Mouse (Mus musculus) G1E (cell line): ENCODE measurements around the gene Itih4. TPM values are rescaled to one million over a fixed set of nuclear protein-coding genes. Genes with fewer than 3 reads are reported as not detected.
A peak's percentile ranks its signal among the peaks of the same experiment; 100 is the strongest.

Experiments used
- ATAC-seq: 2 replicates; pipeline ENCODE4 v1.8.0; 2016; ENCODE audit warnings: mild to moderate bottlenecking; ENCODE audit not compliant: insufficient number of reproducible peaks, poor library complexity, low FRiP score, severe bottlenecking; ENCODE audit errors: extremely low read depth
- DNase-seq: peaks from one replicate; pipeline ENCODE4 v3.0.0; 2012; ENCODE audit warnings: low spot score
- H3K27me3 ChIP-seq: 2 replicates; pipeline ENCODE4 v1.6.1; 2012; ENCODE audit warnings: mild to moderate bottlenecking, low read length, inconsistent platforms; ENCODE audit not compliant: insufficient read depth
- H3K36me3 ChIP-seq: replicated peaks from 2 replicates; pipeline ENCODE3; 2012; ENCODE audit warnings: mild to moderate bottlenecking, inconsistent platforms
- H3K4me1 ChIP-seq: 2 replicates; pipeline ENCODE4 v1.6.1; 2012; ENCODE audit warnings: low read depth, low read length, inconsistent platforms, mixed read lengths; ENCODE audit not compliant: insufficient read depth
- H3K4me3 ChIP-seq: 2 replicates; pipeline ENCODE4 v1.5.1; 2012; ENCODE audit warnings: low read depth, mild to moderate bottlenecking, inconsistent platforms, low read length, moderate library complexity, mixed read lengths
- H3K9me3 ChIP-seq: replicated peaks from 2 replicates; pipeline ENCODE4 v1.6.1; 2012; ENCODE audit warnings: inconsistent platforms
- CTCF ChIP-seq: IDR thresholded peaks from 2 replicates; pipeline ENCODE4 v1.5.1; 2012; ENCODE audit warnings: low read depth, low read length, inconsistent platforms, mixed read lengths
- GATA1 ChIP-seq: IDR thresholded peaks from 2 replicates; pipeline ENCODE4 v1.6.1; 2012; ENCODE audit warnings: borderline replicate concordance, low read length, inconsistent platforms, mixed read lengths
- GATA2 ChIP-seq: IDR thresholded peaks from 2 replicates; pipeline ENCODE4 v1.6.1; 2012; ENCODE audit warnings: low read depth, low read length, inconsistent platforms, borderline replicate concordance
- POLR2AphosphoS5 ChIP-seq: IDR thresholded peaks from 2 replicates; pipeline ENCODE4 v1.6.1; 2012; ENCODE audit warnings: low read depth, low read length, inconsistent platforms; ENCODE audit not compliant: insufficient replicate concordance
- TAL1 ChIP-seq: conservative IDR thresholded peaks from 2 replicates; pipeline ENCODE4 v1.6.1; 2012; ENCODE audit warnings: low read depth, low read length, inconsistent platforms, mixed read lengths
- polyA plus RNA-seq: library from polyadenylated mRNA; stranded (reverse); fragments of >175 nt; gene quantifications from 2 replicates; pipeline ENCODE4 v1.2.3, GENCODE M21; 2012
- total RNA-seq, 2 experiments: library from RNA; stranded (forward) in 1 of 2; stranded (reverse) in 1 of 2; fragments of 200-1000 nt in 1 of 2; fragments of >200 nt in 1 of 2; fragmentation: Nextera tagmentation in 1 of 2; gene quantifications; 2 replicates each; pipeline ENCODE4 v1.2.3; 2014 to 2017

Itih4 gene
- total and polyA plus RNA-seq, 3 experiments, result 0.11 TPM; not detected in 2

DNA sequence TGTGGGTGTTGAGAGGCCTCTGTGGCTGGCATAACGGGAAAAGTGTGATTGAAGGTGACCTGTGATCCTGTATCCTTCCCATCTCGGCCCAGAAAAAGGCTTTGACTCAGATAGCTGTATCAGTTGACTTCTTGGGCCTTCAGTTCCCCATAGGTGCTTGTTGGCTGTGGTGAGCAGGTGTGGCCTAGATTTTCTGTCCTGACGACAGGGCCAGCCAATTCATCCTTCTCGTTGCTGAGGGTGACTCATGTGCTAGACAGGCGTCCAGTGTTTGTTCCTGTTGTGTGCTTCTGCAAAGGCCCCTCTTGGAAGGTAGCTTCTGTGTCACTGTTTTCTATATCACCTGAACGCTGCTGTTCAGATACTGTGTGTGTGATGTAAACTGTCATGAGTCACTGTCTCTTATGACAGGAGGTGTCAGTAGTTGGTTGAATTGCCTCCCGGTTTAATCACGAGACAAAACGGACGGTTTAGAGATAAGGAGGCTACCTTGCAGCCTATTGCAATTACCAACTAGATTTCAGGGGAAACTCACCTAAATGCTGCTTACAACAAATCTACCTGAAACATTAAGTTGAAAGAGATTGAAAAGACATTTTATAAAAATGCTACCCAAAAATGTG is 29.3 kb upstream of the Itih4 start:
- peak; percentile 58; the same call in 1 of the 2 replicates for ATAC-seq
- H3K36me3 ChIP-seq, result peaks cover 12% of the 10 kb centered on the region
- H3K4me3 ChIP-seq, result no peak overlapping the region
- no peak for DNase-seq
- no peaks in the 10 kb centered on the region for H3K9me3 ChIP-seq
- TF ChIP-seq CTCF (no peak), POLR2AphosphoS5 (no peak), TAL1 (no peak), GATA2 (no peak), GATA1 (no peak)
- H3K4me1 ChIP-seq, result peaks cover 12% of the 10 kb centered on the region
- peaks cover 2% of the 10 kb centered on the region; the same call in 1 of the 2 replicates for H3K27me3 ChIP-seq

DNA sequence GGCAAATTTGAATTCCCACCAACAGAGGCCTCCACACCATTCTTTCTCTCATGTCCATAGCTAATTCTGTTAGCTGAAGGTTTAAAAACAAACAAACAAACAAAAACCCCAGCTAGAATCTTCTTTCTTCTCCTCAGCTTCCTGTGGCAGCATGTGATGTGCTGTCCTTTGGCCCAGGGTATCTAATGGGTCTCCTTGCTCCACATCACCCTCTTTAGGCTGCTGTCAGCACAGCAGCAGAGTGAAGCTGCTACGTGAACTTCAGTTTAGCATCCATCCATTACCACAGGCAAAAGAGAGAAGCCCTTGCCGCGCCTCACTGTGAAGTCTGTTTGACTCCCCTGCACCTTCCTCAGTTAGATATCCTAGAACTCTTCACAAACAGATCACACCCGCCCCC is 28.3 kb upstream of the Itih4 start:
- Histone ChIP-seq H3K9me3 (no peaks in the 10 kb centered on the region), H3K4me1 (peaks cover 12% of the 10 kb centered on the region), H3K27me3 (peaks cover 2% of the 10 kb centered on the region; the same call in 1 of the 2 replicates), H3K4me3 (no peak overlapping the region), H3K36me3 (peaks cover 13% of the 10 kb centered on the region)
- TF ChIP-seq GATA1 (no peak), TAL1 (no peak), POLR2AphosphoS5 (no peak)
- 0 out of 2 replicates have a peak, but pooled peaks have one; percentile 22 for ATAC-seq
- no peak for DNase-seq

DNA sequence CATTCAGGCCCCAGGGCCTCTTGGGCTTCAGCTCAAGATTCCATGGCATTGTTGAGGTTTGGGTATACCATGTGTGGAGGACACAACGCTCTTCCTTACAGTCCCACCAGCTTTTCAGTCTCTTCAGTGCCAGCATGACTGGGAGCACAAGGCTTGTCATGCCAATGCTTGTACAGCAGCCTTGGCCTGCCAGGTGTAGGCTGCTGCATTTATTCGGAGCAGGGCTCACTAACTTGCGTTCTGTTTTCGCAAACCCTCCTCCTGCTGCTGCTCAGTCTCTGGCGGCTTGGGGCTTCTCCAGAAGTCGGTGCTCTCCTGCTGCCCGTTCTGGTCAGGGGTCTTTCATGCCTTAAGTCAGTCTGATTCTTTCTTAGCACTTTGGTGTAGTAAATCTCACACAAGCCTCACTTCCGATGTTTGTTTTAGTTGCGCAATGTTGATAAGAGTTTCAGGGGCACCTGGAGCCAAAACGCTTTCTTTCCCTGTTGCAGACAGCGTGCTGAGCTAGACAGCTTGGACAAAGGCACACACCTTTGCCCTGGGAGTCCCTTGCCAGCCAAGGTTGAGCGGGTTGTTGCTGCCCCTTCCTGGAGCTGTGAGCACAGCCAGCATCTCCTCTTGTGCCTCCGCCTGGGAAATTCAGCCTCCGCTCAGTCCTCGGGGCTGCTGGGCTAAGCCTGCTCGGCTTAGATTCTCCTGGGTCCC is 24.7 kb upstream of the Itih4 start:
- ATAC-seq, result no peak
- TF ChIP-seq GATA1 (no peak), GATA2 (no peak), TAL1 (no peak), POLR2AphosphoS5 (no peak), CTCF (no peak)

DNA sequence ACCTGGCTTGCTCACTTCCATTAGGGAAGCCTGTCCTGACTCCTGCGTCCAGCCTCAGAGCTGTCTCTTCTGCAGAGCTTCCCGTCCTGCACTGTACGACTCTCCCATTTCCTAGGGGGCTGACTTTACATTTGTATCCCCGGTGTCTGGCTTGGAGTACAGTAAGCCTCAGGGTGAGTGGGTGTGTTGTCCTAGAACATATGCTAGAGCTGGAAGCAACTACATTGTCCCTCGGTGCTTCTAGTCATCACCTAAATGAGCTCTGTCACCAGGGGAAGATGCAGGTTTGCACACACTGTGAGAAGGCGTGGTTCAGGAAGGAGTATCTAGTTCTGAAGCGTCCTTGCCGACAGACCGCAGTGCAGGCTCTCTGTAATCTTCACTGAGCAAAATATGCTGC is 23.9 kb upstream of the Itih4 start:
- Histone ChIP-seq H3K9me3 (no peaks in the 10 kb centered on the region), H3K4me3 (no peak overlapping the region), H3K36me3 (peaks cover 48% of the 10 kb centered on the region), H3K27me3 (peaks cover 2% of the 10 kb centered on the region; the same call in 1 of the 2 replicates), H3K4me1 (peaks cover 5% of the 10 kb centered on the region; the same call in 1 of the 2 replicates)
- no peak for DNase-seq
- ATAC-seq, result no peak
- TF ChIP-seq POLR2AphosphoS5 (no peak), TAL1 (no peak), CTCF (no peak), GATA1 (no peak), GATA2 (no peak)

More for the DNA sequence above, 24.7 kb upstream of the Itih4 start:
- Histone ChIP-seq H3K4me3 (no peak overlapping the region), H3K27me3 (peaks cover 2% of the 10 kb centered on the region; the same call in 1 of the 2 replicates), H3K36me3 (peaks cover 41% of the 10 kb centered on the region), H3K9me3 (no peaks in the 10 kb centered on the region), H3K4me1 (peaks cover 12% of the 10 kb centered on the region)
- DNase-seq, result no peak

DNA sequence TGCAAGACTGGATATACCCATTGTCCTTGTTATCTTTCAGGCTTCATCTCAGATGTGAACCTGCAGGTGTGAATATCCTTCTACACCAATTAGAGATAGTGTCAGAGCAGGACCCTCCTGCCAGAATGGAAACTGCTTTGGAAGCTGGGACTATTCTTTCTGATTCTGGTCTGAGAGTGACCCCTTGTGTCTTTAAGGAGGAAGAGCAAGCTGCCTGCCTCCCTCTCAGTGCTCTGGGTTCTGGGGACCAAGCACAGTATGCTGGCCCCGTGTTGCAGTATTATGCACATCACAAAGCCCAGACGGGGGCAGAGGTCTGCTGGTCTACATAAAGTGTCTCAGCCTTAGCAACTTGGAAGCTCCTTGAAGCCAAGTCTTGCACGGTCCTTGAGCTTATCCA is 21.0 kb upstream of the Itih4 start:
- H3K4me1 ChIP-seq, result no peaks in the 10 kb centered on the region
- DNase-seq (no peak), ATAC-seq (no peak)
- no peaks in the 10 kb centered on the region for H3K9me3 ChIP-seq
- TF ChIP-seq GATA1, result no peak
- 0 out of 2 replicates have a peak, but pooled peaks have one; percentile 11 for TF ChIP-seq CTCF
- H3K27me3 ChIP-seq, result peaks cover 2% of the 10 kb centered on the region; the same call in 1 of the 2 replicates
- H3K4me3 ChIP-seq, result no peak overlapping the region
- peaks cover 68% of the 10 kb centered on the region for H3K36me3 ChIP-seq

DNA sequence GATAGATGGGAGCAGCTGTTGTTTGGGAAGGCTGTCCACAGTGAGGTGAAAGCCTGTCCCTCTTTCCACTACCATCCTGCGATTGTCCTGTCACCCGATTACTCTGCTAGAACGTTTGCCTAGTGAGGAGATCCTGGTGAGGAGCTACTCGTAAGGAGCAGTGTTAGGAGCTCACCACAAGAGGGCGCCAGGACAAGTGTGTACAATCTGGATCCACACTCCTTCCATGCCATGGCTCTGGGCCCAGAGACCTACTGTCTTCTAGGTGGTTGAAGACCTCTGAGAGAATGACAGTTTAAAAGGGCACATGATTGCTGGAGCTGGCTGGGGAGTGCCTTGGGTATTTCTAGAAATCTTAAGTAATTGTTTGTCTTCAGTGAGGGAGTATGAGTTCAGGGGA is 19.2 kb upstream of the Itih4 start:
- peaks cover 79% of the 10 kb centered on the region for H3K36me3 ChIP-seq
- no peaks in the 10 kb centered on the region for H3K27me3 ChIP-seq
- no peaks in the 10 kb centered on the region for H3K9me3 ChIP-seq
- no peak for TF ChIP-seq TAL1
- TF ChIP-seq CTCF, result peak; percentile 88
- ATAC-seq (no peak), DNase-seq (peak; percentile 67)
- H3K4me1 ChIP-seq, result no peaks in the 10 kb centered on the region; the same call in 1 of the 2 replicates
- H3K4me3 ChIP-seq, result no peak overlapping the region
